Mouse (Mus musculus): Measurements from ENCODE around the gene Nudt16l1. TPM values are rescaled to one million over a fixed set of nuclear protein-coding genes. Genes with fewer than 3 reads are reported as not detected.

The Nudt16l1 gene
- polyA plus RNA-seq (2015; fragmentation: Nextera tagmentation; extraction: Ambion mirVana): 82.1 and 91.1 TPM in 2 replicates

GRCm38 (mm10) chr16:4938461-4938860, at the start of gene Nudt16l1:
Gene Nudt16l1 (plus strand): TSS chr16:4938761.

DNA sequence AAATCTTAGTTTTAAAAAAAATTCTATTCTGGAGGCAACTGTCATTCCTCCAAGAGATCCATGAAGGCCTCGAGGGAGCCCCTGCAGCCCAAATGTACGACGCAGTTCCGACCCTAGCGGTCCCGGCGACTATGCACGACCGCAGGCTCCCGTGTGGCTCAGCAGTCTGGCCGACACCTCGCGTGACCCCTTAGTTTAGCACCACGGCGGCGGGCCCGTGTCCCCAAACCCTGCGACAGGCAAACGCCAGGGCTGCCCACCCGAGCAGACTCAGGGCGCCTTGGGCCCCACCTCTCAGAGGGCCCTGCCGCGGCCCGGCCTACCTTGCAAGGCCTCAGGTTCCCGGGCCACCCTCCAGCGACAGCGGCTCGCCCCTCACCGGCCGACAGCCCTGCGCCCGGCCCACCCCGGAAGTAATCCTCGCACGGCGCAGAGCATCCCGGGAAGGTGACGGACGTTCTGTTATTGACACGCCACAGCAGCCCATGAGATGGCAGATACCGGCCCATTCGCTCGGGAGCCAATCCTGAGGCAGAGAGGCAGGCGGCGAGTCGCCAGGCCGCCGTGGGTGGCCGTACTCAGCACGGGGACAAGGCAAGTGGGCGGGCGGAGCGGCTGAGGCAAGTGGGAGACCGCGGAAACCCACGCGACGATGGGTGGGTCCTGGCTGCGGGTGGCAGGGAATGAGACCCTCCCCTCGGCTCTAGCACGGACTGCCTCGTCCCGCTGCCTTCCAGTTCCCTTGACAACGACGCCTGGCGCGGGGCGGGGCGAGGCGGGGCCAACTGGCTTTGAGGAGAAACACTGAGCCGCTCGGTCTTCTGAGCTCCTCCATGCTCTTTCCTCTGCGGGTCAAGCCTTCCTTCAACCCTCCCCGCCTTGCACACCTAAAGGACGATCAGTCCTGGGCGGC, 25.5 kb downstream of the Nudt16l1 start, which contains the start of gene Anks3:
Anks3 (minus strand) TSS at position 409 of the 913 bp plus-strand sequence.

Other genes starting within 250 kb of the Nudt16l1 start
- gene Nmral1, start 219.4 kb upstream of the Nudt16l1 start, polyA plus RNA-seq (2015; fragmentation: Nextera tagmentation; extraction: Ambion mirVana): 9.6 and 11.7 TPM in 2 replicates
- 58.7 and 65.2 TPM in 2 replicates for gene Hmox2, start 212.4 kb upstream of the Nudt16l1 start, polyA plus RNA-seq (2015; fragmentation: Nextera tagmentation; extraction: Ambion mirVana)
- 121 and 134 TPM in 2 replicates for gene Cdip1, start 148.5 kb upstream of the Nudt16l1 start, polyA plus RNA-seq (2015; fragmentation: Nextera tagmentation; extraction: Ambion mirVana)
- 0.12 and 0.14 TPM in 2 replicates for gene 4930562C15Rik, start 103.3 kb upstream of the Nudt16l1 start, polyA plus RNA-seq (2015; fragmentation: Nextera tagmentation; extraction: Ambion mirVana)
- 34.4 and 37.2 TPM in 2 replicates for gene Ubald1, start 58.4 kb upstream of the Nudt16l1 start, polyA plus RNA-seq (2015; fragmentation: Nextera tagmentation; extraction: Ambion mirVana)
- gene Mgrn1, start 52.5 kb upstream of the Nudt16l1 start, polyA plus RNA-seq (2015; fragmentation: Nextera tagmentation; extraction: Ambion mirVana): 61.0 and 64.5 TPM in 2 replicates
- gene Anks3, start 25.4 kb downstream of the Nudt16l1 start, polyA plus RNA-seq (2015; fragmentation: Nextera tagmentation; extraction: Ambion mirVana): 20.7 and 21.9 TPM in 2 replicates
- gene Sept12, start 59.1 kb downstream of the Nudt16l1 start, polyA plus RNA-seq (2015; fragmentation: Nextera tagmentation; extraction: Ambion mirVana): not detected in 2 replicates
- gene Smim22, start 68.5 kb downstream of the Nudt16l1 start, polyA plus RNA-seq (2015; fragmentation: Nextera tagmentation; extraction: Ambion mirVana): 1.2 and 1.6 TPM in 2 replicates
- 24.9 and 29.7 TPM in 2 replicates for gene Rogdi, start 74.8 kb downstream of the Nudt16l1 start, polyA plus RNA-seq (2015; fragmentation: Nextera tagmentation; extraction: Ambion mirVana)
- gene Glyr1, start 111.1 kb downstream of the Nudt16l1 start, polyA plus RNA-seq (2015; fragmentation: Nextera tagmentation; extraction: Ambion mirVana): 56.4 and 61.8 TPM in 2 replicates
- gene Ubn1, start 111.3 kb downstream of the Nudt16l1 start, polyA plus RNA-seq (2015; fragmentation: Nextera tagmentation; extraction: Ambion mirVana): 10.1 and 10.9 TPM in 2 replicates
- gene Ppl, start 193.7 kb downstream of the Nudt16l1 start, polyA plus RNA-seq (2015; fragmentation: Nextera tagmentation; extraction: Ambion mirVana): 0.12 and 1.6 TPM in 2 replicates
- 0.82 and 0.95 TPM in 2 replicates for gene Sec14l5, start 208.3 kb downstream of the Nudt16l1 start, polyA plus RNA-seq (2015; fragmentation: Nextera tagmentation; extraction: Ambion mirVana)

Measured in skeletal muscle tissue, postnatal 0 days (tissue).